Mouse (Mus musculus): ENCODE results near the gene Uba52.

- TF ChIP-seq POLR2A (IDR thresholded peaks at IDR 0.05; ENCODE audit: low read depth, low read length) (peak; percentile 68), CTCF (IDR thresholded peaks at IDR 0.05; ENCODE audit: borderline replicate concordance, insufficient read depth, low read length) (peak; percentile 70)
Measured at GRCm38 (mm10) chr8:70506328-70507026, 4.1 kb downstream of the Uba52 start, which contains the start of gene Rex1bd.
